Mouse (Mus musculus): ENCODE measurements around the gene Gjb3.

Gene Gjb3

GRCm38 (mm10) chr4:127289039-127289548 lies 41.5 kb downstream of the Gjb3 start:
- no peak for DNase-seq (ENCODE audit: extremely low spot score, low read depth, low spot score)

DNA sequence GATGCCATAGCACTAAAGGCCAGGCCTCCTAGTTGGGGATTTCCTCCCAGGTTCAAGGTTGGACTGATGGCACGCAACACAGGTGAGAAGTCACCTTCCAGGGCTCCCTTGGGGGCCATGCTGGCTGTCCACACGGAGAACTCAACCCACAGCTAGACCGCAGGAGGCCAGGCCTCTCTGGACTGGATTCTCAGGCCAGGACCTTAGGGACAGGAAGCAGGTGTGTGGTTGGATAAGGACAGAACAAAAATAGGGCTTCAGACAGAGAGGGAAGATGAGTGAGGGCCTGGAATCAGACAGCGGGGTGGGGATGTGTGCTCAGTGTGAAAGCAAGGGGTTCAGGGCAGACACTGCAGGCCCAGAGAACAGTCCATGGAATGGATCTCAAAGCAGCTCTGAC lies 43.7 kb downstream of the Gjb3 start:
- no peak for DNase-seq (ENCODE audit: extremely low spot score, low read depth, low spot score)

GRCm38 (mm10) chr4:127279241-127279640 lies 51.4 kb downstream of the Gjb3 start:
- DNase-seq (ENCODE audit: extremely low spot score, low read depth, low spot score) = no peak

DNA sequence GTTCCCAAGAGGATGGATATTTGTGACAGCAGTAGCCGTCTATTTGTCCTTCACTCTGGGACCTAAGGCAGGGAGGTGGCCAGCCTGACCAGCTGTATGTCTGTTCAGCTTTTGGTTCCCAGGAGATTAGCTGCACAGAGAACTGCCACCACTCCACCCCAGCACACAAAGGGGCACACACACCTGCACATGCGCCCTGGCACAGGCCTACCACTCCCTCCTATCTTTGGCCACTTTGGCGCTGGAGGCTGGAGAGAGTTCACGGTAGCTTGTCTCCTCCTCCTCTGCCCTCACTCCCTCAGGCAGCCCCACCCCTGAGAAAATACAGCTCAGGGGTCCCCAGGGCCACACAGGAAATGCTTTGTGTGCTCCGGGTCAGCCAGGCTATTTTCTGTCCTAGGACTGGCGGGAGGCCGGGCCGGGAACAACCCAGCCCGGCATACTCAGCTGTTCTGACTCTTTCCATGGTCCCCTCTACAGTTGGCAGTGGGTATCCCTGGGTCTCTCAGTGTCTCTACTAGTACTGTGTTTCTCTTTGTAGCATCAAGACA lies 52.1 kb downstream of the Gjb3 start:
- DNase-seq (ENCODE audit: extremely low spot score, low read depth, low spot score) = no peak
